Mouse (Mus musculus) intestine, embryonic 14.5 days (tissue): ENCODE data around the gene Armt1. TPM values are rescaled to one million over a fixed set of nuclear protein-coding genes. Genes with fewer than 3 reads are reported as not detected.
"Not testable (repeated sequence)": the region's sequence is repeated elsewhere in the genome, so short reads cannot be mapped to it uniquely, and the experiment has no call there.

Experiments
- ATAC-seq: fragments of 200-750 bp; cut with Nextera tagmentation; replicated peaks from 2 replicates; pipeline ENCODE4 v1.8.0; 2017; ENCODE audit warnings: low read depth, moderate number of reproducible peaks, moderate TSS enrichment, moderate library complexity; ENCODE audit not compliant: low FRiP score, low TSS enrichment
- DNase-seq: peaks from one replicate; pipeline ENCODE4 v3.0.0-alpha.2; 2018; ENCODE audit warnings: low spot score
- H3K27ac ChIP-seq: fragments of 300-500 bp; sonication (generic); 2 replicates; pipeline ENCODE4 v1.5.1; 2014; ENCODE audit warnings: low read depth, mild to moderate bottlenecking, control low read depth
- H3K27me3 ChIP-seq: fragments of 300-500 bp; sonication (generic); replicated peaks from 2 replicates; pipeline ENCODE4 v1.6.1; 2014; ENCODE audit warnings: low read length, control low read depth; ENCODE audit not compliant: control insufficient read depth, insufficient read depth
- H3K36me3 ChIP-seq: fragments of 300-500 bp; sonication (generic); 2 replicates; pipeline ENCODE4 v1.6.1; 2014; ENCODE audit warnings: low read length, control low read depth; ENCODE audit not compliant: control insufficient read depth, insufficient read depth
- H3K4me1 ChIP-seq: fragments of 300-500 bp; sonication (generic); replicated peaks from 2 replicates; pipeline ENCODE4 v1.6.1; 2014; ENCODE audit warnings: low read length, control low read depth, mixed read lengths; ENCODE audit not compliant: control insufficient read depth, insufficient read depth
- H3K4me2 ChIP-seq: fragments of 300-500 bp; sonication (generic); 2 replicates; pipeline ENCODE4 v1.6.1; 2014; ENCODE audit warnings: low read length
- H3K4me3 ChIP-seq: fragments of 300-500 bp; sonication (generic); 2 replicates; pipeline ENCODE4 v1.5.1; 2014; ENCODE audit warnings: low read depth, low read length, control low read depth, mixed read lengths
- H3K9ac ChIP-seq: fragments of 300-500 bp; sonication (generic); 2 replicates; pipeline ENCODE4 v1.6.1; 2014; ENCODE audit warnings: mild to moderate bottlenecking, low read length
- H3K9me3 ChIP-seq: fragments of 300-500 bp; sonication (generic); 2 replicates; pipeline ENCODE4 v1.6.1; 2016; ENCODE audit warnings: low read length, control low read depth; ENCODE audit not compliant: control insufficient read depth
- WGBS: fragments of 180-500 bp; shearing (Covaris S2); extraction: QIAGEN DNeasy Blood & Tissue Kit; methylation state at CpG from one replicate; pipeline ENCODE4 v1.1.7; 2014; 5-methylcytosine and 5-hydroxymethylcytosine counted together
- polyA plus RNA-seq: library from polyadenylated mRNA; unstranded; fragments of >200 nt; fragmentation: Nextera tagmentation; extraction: Ambion mirVana; gene quantifications from 2 replicates; pipeline ENCODE4 v1.2.1, GENCODE M21; 2014

Armt1 gene
- polyA plus RNA-seq, 1 experiment from 2014 or later = 18.5 TPM

DNA sequence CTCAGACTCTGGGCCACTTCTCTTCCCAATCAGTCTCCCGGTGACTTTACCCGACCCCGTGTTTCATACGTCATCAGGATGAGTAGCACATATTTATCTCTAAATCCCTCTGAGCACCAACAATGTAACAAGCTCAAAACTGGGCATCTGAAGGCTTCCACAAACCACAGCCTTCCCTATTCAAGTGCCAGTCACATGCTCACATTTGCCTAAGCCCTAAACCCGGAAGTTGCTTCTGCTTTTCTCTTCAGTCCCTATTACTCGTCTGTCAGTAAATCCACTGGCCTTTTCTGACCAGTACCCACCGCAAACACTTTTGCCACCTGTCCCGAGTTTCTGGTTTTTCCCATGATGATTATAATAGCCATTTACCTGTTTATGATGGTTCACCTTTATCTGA is 1.9 kb upstream of the Armt1 start:
- Histone ChIP-seq H3K4me2 (no peak overlapping the region), H3K27me3 (no peaks in the 10 kb centered on the region), H3K9ac (no peak overlapping the region), H3K4me3 (no peak overlapping the region), H3K4me1 (peaks cover 8% of the 10 kb centered on the region; the same call in 1 of the 2 replicates), H3K27ac (no peak overlapping the region), H3K9me3 (no peaks in the 10 kb centered on the region), H3K36me3 (peaks cover 29% of the 10 kb centered on the region)
- ATAC-seq (no peak), DNase-seq (no peak)
- WGBS = 85% methylated on average over 8 of the region's 8 CpGs

DNA sequence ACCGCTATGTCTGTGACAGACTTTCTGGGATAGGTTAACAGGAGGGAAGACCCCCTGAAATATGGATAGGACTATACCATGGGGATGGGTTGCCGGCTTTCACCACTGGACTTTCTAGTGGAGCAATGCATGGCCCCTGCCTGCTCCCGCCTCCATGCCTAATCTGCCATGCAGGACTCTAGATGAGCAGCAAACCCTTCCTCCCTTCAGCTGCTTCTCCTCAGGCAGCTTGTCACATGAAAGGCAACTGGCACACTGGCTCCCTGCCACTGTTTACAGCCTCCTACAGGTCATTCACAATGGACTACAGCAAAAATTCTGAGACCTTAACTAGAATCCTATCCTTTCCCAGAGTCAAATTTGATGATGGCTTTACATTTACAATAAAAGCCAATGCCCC is 1.4 kb upstream of the Armt1 start:
- H3K9ac ChIP-seq = no peak overlapping the region

GRCm38 (mm10) chr10:4431746-4432122 is 533 bp upstream of the Armt1 start:
- peak overlapping the region; percentile 81 for H3K4me3 ChIP-seq
- no peak for DNase-seq

More for the DNA sequence above, 1.4 kb upstream of the Armt1 start:
- Histone ChIP-seq H3K27ac (no peak overlapping the region), H3K4me2 (peak overlapping the region; percentile 88), H3K27me3 (no peaks in the 10 kb centered on the region), H3K36me3 (peaks cover 29% of the 10 kb centered on the region), H3K9me3 (no peaks in the 10 kb centered on the region), H3K4me1 (peaks cover 8% of the 10 kb centered on the region; the same call in 1 of the 2 replicates), H3K4me3 (no peak overlapping the region; the same call in 1 of the 2 replicates)
- ATAC-seq (no peak), DNase-seq (no peak)
- 96% methylated on average over 3 of the region's 3 CpGs for WGBS

DNA sequence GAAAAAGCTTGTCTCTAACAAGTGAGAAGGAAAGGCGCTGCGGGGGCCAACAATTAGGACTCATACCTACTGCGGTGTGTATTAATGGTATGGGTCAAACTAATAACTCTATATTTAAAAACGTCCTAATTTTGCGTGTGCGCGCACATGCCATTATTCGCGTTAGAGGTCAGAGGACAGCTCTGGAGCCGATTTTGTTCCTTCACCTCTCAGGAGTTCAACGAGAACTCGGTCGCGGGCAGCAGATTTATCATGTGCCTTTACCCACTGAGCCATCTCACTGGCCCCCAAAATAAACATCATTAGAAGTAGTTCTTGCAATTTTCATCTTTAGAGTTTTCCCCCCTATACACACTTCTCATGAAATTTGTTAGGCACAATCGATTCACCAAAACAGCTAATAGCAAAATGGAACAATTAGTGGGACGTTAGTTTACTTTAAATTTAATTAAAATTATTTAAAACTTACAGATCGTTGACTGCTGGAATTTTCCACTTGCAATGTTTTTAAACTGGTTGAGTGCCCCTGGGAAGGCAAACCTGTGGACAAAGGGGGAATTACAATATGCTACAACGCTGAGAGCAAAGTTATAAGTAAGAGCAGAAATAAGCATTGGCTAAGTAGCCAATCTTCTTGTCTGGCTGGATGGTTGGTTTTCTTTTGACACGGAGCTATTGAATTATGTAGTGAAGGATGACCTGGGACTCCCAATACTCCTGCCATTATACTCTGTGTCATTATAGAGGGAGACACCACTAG is 909 bp downstream of the Armt1 start:
- no peak for DNase-seq
- Histone ChIP-seq H3K9me3 (no peaks in the 10 kb centered on the region), H3K4me1 (peaks cover 8% of the 10 kb centered on the region; the same call in 1 of the 2 replicates), H3K4me2 (peak overlapping the region; percentile 55), H3K4me3 (peak overlapping the region; percentile 81), H3K36me3 (peaks cover 18% of the 10 kb centered on the region), H3K27me3 (no peaks in the 10 kb centered on the region), H3K27ac (peak overlapping the region; percentile 85), H3K9ac (peak overlapping the region; percentile 83)
- ATAC-seq = peak; percentile 13; the same call in 1 of the 2 replicates
- 7% methylated on average over 19 of the region's 19 CpGs for WGBS

More at GRCm38 (mm10) chr10:4431746-4432122, 533 bp upstream of the Armt1 start:
- 11% methylated on average over 5 of the region's 5 CpGs for WGBS
- Histone ChIP-seq H3K9ac (peak overlapping the region; percentile 78), H3K4me2 (peak overlapping the region; percentile 88), H3K36me3 (peaks cover 24% of the 10 kb centered on the region), H3K27me3 (no peaks in the 10 kb centered on the region), H3K4me1 (peaks cover 8% of the 10 kb centered on the region; the same call in 1 of the 2 replicates), H3K27ac (peak overlapping the region; percentile 47; the same call in 1 of the 2 replicates), H3K9me3 (no peaks in the 10 kb centered on the region)
- ATAC-seq = peak; percentile 24

- H3K36me3 ChIP-seq = peaks cover 20% of the 10 kb centered on the region
- not testable (repeated sequence) for H3K4me3 ChIP-seq, H3K27ac ChIP-seq, H3K9me3 ChIP-seq, DNase-seq, H3K27me3 ChIP-seq, ATAC-seq, H3K4me1 ChIP-seq, H3K9ac ChIP-seq
- peak overlapping the region; percentile 55; the same call in 1 of the 2 replicates for H3K4me2 ChIP-seq
- WGBS = 91% methylated on average over 2 of the region's 2 CpGs
Observed at GRCm38 (mm10) chr10:4433871-4434270, 1.6 kb downstream of the Armt1 start.

DNA sequence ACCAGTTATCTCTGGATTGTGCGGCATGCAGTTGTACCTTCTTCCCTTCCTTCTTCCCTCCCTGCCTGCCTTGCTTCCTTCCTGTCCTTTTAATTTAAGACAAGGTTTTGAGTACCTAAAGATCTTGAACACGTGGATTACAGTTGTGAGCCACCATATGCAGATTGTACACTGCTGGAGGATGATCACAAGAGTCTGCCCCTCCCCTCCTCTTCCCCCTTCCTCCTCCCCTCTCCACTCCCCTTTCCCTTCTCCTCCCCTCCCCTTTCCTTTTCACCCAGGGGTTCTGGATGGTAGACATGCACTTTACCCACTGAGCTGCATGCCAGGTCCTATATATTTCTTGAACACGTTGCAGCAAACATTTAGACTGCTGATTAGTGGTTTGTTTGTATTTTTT is 3.1 kb downstream of the Armt1 start:
- peaks cover 36% of the 10 kb centered on the region for H3K36me3 ChIP-seq
- H3K9ac ChIP-seq = no peak overlapping the region
- no peak overlapping the region for H3K4me2 ChIP-seq
- ATAC-seq (no peak), DNase-seq (no peak)
- no peaks in the 10 kb centered on the region for H3K27me3 ChIP-seq
- no peak overlapping the region for H3K27ac ChIP-seq
- WGBS = 76% methylated on average over 3 of the region's 3 CpGs
- peaks cover 8% of the 10 kb centered on the region; the same call in 1 of the 2 replicates for H3K4me1 ChIP-seq
- no peak overlapping the region for H3K4me3 ChIP-seq
- H3K9me3 ChIP-seq = no peaks in the 10 kb centered on the region

DNA sequence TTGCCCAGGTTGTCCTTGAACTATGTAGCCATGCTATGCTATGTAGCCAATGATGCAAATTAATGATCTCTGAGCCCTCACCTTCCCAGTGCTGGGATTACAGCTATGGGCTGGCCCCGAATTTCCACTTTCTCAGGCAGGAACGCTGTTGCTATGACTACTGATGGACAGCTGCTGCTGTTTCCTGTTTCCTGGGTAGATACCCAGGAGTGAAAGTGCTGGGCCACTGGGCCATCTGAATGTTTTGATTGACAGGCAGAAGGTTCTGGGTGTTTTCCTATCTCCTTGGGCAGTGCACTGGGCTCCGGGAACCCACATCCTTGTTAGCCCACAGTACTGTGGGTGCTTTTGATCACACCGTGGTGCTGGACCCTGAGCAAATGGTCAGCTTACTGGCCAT is 24.1 kb downstream of the Armt1 start:
- H3K36me3 ChIP-seq = peaks cover 36% of the 10 kb centered on the region
- DNase-seq = no peak
- no peak overlapping the region for H3K4me2 ChIP-seq
- H3K27ac ChIP-seq = no peak overlapping the region
- H3K4me1 ChIP-seq = no peaks in the 10 kb centered on the region
- no peak overlapping the region for H3K4me3 ChIP-seq
- ATAC-seq = no peak
- H3K27me3 ChIP-seq = no peaks in the 10 kb centered on the region
- no peak overlapping the region for H3K9ac ChIP-seq
- H3K9me3 ChIP-seq = no peaks in the 10 kb centered on the region
- WGBS = 71% methylated on average over 4 of the region's 4 CpGs

- H3K9me3 ChIP-seq = no peaks in the 10 kb centered on the region
- no peak overlapping the region for H3K27ac ChIP-seq
- H3K4me1 ChIP-seq = no peaks in the 10 kb centered on the region
- no peaks in the 10 kb centered on the region for H3K27me3 ChIP-seq
- H3K4me3 ChIP-seq = no peak overlapping the region
- DNase-seq (no peak), ATAC-seq (no peak)
- no peak overlapping the region for H3K4me2 ChIP-seq
- peaks cover 3% of the 10 kb centered on the region; the same call in 1 of the 2 replicates for H3K36me3 ChIP-seq
- H3K9ac ChIP-seq = no peak overlapping the region
- WGBS = 92% methylated on average over 2 of the region's 2 CpGs
Observed at GRCm38 (mm10) chr10:4460201-4460600, 27.9 kb downstream of the Armt1 start.

DNA sequence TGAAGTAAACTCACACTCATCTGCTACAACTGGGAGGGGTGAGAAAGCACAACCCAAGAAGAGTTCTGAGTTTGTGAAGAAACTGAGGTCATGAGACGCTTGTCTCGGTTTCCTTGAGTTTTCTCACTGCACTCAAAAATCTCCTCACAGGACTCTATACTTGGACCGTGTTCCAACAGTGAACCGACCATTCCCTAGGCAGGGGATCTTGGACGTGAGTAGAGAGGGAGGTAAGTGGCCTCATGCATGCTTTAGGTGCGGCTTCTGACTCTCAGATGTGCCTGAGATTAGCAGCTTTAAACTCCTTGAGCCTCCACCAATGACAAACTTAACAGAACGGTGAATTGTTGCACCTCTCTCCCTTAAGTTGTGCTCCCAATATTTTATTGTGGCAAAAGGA is 33.5 kb downstream of the Armt1 start:
- Histone ChIP-seq H3K9ac (no peak overlapping the region), H3K36me3 (no peaks in the 10 kb centered on the region), H3K4me3 (no peak overlapping the region), H3K4me2 (no peak overlapping the region), H3K4me1 (no peaks in the 10 kb centered on the region), H3K27me3 (no peaks in the 10 kb centered on the region), H3K27ac (no peak overlapping the region), H3K9me3 (no peaks in the 10 kb centered on the region)
- WGBS = 74% methylated on average over 7 of the region's 7 CpGs
- DNase-seq = no peak
- ATAC-seq = no peak
